Mouse (Mus musculus): ENCODE data around the gene Htr7.
A peak's percentile ranks its signal among the peaks of the same experiment; 100 is the strongest.

Htr7 gene

DNA sequence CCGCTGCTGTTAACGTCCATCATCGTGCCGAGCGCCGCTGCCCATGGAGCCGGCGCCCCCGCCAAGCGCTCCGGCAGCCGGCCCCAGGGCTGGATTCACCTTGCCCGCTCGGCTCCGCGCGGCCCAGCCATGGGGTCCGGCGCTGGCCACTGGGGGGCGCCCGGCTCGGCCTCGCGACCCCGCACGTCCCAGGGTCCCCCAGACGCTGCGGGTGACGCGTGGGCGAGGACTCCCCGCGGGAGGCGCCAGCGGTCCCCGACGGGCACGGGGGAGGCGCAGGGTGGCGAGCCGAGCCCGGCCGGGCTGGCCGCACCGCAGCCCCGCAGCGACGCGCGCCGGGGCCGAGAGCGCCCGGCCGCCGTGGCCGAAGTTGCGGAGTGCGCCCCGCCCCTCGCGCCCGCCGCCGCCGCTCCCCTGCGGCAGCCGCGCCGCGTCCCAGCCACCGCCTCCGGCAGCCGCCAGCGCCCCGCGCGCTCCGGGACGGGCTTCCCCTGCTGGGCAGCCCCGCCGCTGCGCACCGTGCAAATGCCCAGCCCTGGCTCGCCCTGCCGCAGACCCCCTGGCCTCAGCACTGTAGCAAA, at the start of gene Htr7:
Gene Htr7 (minus strand): TSS at position 277 of the 581 bp plus-strand sequence.
- DNase-seq, result peak; percentile 74

DNA sequence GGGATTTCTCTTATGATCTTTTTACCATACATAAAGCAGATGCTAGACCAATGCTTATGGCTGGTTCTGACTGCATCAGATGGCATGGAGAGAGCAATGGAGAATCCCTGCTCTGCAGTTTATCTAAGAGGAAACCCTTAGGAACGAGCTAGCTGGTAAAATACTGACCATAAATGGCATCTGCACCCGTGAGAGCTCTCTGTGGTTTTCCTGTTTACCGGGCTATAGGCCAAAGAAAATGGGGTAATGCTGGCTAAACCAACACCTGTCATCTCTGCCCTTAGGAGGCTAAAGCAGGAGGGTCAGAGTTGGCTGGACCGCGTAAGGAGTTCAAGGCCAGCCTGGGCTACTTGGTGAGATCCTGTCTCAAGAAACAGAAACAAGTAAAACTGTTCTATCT, 46.6 kb upstream of the Htr7 start:
- no peak for DNase-seq

DNA sequence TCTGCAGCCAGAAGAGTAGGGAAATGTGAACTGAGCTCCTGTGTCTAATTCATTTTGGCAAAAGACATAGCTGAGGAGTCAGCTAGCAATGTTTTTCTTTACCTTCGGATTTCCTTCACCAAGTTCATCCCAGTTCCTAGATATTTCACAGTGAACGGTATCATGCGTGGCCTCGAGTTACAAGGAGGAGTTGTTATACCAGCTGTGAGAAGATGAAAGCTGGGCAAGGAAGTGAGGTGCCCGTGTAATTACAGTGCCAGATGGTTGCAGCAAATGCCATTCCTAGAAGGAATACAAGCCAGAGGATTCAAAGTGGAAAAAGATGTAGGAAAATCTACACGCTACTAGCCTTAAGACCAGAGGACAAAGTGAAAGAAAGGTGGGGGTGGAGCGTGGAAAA, 41.6 kb upstream of the Htr7 start:
- no peak for DNase-seq

DNA sequence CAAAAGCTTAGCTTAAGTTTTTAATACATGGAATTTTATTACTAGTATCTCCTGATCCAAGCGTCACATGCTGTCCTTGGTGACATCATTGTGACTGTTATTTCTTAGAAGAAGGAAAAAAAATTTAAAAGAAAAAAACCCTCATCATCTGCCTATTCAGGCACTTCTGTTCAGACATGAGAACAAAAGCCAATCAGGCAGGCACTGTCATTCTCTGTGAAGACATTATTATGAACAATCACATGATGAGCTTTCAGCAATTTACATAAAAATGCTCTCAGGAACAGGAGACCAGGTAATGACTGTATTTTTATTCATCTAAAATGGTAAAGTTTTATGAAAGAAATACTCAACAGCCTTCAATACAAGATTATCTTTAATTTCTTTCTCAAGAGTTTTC, 41.0 kb upstream of the Htr7 start:
- no peak for DNase-seq

DNA sequence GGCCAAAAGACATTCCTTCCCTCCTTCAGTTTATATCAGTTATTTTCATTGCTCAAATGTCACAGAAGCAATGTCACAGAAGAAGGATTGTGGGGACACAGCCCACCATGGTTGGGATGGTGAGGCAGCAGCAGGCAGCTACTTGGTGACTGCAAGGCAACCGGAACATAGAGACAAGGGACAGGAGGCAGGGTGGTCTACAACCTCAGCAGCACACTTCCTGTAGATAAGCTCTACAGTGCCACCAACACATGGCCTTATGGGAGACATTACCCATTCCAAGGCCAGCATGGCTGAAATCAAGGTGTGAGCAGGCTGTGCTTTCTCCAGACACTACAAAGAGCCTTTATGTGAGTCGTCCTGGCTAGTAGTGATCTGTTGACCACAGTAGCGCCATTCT, 39.9 kb upstream of the Htr7 start:
- no peak for DNase-seq

DNA sequence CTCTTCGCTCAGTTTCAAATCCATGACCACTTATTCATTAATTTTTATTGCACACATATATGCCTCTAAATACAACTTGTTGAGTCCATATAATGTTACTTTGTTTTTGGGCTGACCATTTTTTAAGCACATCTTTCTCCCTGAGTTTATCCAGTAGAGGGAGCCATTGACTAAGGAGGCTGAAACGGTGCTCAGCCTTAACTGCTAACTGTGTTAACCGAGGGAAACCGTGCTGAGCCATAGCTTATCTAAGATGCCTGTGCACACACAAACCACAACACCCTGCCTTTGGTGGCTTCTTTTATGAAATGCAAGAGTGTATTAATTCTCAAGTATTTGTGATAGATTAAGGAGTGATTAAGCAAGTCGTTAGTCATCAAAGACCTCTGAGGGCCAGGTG, 33.5 kb upstream of the Htr7 start:
- peak; percentile 41 for DNase-seq

DNA sequence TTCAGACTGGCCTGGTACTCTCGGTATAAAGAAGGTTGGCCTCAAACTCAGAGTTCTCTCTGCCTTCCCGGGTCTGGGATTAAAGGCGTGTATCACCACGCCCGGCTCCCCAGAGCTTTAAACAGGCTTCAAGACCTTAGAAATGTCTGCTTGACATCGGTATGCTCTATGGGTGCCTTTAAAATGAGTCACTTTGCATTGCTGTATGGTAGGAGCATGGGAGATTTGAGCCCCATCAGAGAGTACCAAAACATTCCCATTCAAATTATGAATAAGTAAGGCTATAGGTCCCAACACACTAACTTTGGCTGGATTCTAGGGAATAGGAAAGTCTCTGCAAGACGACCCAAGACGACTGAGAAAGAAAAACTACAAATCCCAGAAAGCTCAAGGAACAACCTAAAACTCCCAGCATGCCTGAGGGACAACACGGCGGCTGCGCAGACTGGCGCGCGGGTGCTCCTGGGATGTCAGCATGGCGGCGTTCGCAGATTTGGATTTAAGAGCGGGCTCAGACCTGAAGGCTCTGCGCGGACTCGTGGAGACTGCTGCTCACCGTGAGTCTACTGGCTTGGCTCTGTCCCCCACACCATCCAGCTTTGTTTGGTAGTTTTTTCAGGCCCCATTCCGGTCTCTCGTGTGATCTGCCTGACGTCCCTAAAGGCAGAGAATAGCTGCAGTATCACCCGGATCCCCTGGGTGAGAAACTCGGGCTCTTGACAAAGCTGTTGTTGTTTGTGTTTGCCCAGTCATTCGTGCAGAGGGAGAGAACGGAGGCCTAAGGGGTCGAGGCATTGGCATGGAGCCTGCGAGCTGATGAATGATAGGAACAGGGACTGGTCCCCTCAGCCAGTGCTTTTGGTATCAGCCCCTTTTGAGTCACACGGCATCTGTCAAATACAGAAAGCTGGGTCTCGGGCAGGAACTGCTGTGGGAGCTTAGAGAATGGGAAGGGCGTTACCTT, 26.2 kb upstream of the Htr7 start, which contains the start of gene Rpp30:
Gene Rpp30 (plus strand): TSS at position 455 of the 964 bp plus-strand sequence.
- peak; percentile 95 for DNase-seq

DNA sequence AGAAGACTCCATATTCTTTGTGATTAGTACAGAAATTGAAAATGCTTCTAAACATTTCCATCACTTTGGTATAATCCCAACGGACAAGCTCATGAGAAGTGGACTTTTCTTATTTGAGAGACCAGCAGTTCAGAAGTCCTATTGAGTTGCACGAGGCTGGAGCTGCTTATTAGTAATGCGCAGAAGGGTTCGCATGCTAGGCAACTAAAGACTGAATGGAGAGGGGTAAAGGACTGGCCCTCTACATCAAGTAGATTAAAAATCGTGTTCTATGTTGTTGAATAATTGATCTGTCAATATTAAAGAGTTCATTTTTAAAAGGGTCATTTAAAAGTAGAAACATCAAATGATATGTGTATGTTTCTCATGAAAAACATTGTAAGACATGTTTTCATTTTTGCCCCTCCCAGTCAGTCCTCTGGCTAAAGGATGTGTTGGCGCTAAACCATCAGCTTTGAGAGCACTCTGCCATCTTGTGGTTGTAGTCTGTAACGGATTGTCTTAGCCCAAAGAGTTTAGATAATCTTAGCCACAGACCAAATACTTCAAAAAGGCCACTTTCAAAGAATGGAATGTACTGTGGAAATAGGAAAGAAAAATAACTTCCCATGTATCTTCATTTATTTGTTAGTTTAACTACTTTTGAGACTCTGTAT, 25.4 kb upstream of the Htr7 start:
- DNase-seq, result peak; percentile 83

DNA sequence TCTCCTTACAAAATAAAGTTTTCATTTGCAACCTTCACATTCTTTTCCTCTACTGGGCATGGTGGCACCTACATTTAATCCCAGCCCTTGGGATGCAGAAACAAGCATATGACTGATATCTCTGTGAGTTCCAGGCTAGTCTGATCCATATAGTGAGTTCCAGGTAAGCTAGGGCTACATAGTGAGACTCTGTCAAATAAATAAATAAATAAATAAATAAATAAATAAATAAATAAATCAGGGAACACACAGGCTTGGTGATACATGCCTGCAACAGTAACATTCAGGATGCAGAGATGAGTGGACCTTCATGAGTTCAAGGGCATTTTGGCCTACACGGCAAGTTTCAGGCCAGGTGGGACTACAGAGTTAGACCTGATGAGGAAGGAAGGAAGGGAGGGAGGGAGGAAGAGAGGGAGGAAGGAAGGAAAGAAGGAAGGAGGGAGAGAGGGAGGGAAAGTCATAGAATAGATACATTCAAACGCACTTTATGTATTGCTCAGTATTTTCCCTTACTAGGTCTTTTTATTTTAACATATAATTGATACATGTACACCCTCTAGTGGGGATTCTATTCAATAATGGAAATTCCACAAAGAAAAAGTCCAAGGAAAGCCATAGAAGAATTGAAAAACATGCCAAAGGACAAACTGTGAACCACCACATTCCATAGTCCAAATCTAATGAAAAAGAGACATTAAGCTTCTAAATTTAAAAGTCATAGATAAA, 5.7 kb upstream of the Htr7 start:
- DNase-seq, result no peak

DNA sequence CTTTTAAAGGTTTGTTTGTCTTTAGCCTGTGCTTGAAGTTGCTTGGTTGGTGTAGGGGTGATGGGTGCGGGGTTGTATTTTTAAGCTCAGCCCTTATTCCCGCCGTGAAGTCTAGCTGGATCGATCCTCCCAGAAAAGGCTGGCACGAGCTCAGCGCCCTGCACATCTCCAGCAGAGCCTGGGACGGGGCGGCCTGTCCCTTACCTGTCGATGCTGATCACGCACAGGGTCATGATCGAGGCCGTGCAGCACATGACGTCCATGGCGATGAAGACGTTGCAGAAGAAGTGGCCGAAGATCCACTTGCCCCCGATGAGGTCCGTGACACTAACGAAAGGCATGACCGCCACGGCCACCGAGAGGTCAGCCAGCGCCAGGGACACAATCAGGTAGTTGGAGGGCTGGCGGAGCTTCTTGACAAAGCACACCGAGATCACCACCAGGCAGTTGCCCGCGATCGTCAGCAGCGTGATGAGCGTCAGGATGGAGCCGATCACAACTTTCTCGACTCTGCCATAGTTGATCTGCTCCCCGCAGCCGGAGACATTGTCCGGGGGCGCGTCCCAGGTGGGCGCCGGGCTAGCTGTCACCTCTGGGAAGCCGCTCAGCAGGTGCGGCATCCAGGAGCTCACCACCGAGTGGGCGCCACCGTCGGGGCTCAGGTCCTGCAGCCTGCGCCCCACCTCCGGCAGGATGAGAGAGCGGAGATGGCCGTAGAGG, 645 bp downstream of the Htr7 start:
- DNase-seq, result no peak

DNA sequence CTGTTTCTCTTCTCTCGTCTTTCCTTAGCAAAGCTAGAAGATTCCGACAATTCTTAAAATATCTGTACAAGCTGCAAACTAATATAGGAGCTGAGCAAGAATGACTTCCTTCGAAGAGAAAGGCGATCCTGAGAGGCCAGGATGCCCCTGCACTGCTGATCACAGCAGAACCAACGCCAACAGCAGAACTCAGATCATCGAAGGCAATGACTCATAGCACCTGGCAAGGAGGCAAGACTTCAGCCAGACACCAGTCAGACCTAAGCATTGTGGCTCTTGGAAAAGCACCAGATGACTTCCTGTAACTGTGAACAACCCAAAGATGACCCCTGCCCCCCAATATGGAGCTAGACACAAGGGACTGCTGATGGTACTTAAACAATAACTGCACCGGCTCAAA, 11.3 kb downstream of the Htr7 start:
- DNase-seq, result no peak

DNA sequence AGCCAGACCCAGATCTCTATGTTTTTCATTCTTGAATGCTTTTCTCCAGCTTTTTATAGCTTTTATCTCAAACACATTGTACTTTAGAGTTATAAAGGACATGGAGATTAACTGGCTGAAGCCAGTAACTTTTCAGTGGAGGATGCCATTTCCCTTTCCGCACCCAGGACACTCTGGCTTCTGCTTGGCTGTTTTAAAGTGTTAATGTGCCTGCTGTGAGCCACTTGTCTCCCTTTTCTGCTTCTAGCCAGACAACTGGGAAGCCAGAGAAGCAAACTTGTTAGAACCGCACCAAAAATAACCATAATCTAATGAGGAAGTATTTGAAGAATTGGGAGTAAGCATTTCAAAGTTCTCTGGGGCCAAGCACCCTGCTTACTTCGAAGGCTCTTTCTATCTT, 42.5 kb downstream of the Htr7 start:
- DNase-seq, result no peak

DNA sequence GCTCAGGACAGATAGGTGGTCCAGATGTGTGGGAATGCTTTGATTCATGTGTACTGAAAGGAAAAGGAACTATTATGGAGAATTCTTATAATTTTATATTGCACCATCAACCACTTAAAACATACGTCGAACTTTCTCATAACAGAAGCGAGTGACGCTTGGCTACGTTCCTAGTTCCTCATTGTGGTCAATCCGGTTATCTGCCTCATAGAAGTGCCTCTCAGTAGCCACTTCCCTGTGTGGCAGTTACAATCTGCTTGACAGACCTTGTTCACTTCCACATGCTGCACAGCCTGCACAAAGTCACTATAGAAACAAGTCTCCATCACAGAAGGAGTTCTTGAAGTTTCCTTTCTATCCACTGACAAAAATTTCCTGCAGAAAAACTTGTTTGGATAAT, 51.0 kb downstream of the Htr7 start:
- DNase-seq, result no peak

DNA sequence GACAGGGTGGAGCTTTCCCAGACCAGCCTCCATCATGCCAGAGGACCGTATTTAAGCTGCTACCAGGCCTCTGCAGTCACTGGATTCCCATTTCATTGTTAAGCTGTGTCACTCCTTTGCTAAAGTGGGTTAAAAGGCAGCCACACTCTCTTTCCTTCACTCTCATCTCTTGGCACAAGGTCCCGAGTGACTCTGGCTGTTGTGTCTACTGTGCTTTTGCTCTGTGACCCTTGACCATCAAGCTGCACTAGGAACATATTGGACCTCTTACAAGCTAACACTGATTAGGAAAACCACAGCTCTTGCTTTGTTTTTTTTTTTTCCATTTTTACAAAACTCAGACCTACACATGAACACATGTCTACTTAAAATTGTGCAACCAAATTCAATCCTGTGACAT, 52.3 kb downstream of the Htr7 start:
- no peak for DNase-seq

DNA sequence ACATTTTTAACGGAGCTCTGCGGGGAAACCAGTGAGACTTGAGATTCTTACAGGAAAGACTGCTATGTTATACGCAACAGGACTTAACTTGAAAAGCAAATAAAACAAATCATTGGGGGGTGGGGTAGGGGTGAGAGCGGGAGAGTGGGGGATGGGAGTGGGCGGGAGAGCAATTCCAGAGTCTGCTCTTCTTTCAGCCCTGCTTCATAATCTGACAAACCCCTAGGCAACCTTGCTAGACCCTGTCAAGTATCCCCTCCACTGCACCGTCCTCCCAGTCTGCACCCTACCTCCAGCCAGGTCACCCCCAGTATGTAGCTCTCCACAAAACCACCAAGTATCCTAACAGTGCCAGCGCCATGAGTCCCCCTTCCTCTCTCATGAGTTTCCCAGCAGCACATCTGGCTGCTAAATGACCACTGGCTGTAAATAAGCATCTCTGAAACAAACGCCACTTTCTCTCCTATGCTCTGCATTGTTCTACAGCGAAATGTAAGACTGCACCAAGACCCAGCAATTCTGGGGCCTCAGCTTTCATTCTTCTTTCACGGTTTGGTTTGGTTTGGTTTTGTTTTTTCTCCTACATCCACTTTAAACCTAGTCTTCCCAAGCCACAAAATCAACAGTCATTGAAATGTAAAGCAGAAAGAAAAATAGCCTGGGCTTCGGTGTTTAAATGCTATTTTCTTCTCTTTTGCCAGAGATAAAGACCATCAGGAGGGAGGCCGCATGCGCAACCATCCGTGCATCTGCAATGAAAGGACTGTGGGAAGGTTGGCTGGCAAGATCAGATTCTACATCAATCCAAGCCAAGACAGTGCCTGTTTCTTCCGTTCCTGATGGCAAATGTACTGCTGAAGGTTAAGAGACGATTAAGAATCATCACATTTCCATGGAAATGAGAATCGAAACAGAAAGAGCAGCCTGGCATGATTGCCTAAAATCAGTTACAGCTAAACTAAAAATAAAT, 54.5 kb downstream of the Htr7 start:
- no peak for DNase-seq

DNA sequence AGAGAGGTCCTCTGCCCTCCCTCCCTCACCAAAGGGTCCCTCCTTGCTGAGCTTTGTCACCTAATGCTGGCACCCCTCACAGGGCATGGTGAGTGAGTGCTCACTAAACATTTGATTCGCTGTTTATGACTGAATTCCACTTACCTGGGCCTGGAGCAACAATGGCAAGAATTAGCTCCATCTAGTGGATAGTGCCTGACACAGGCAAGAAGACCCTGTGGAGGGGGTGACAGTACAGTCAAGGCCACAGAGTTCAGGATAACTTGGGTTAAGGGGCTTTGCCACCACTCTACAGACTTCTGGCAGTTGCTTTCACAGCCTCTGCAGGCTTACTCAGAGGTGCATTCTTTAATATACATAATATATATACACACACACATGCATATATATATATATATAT, 55.8 kb downstream of the Htr7 start:
- DNase-seq, result peak; percentile 13

DNA sequence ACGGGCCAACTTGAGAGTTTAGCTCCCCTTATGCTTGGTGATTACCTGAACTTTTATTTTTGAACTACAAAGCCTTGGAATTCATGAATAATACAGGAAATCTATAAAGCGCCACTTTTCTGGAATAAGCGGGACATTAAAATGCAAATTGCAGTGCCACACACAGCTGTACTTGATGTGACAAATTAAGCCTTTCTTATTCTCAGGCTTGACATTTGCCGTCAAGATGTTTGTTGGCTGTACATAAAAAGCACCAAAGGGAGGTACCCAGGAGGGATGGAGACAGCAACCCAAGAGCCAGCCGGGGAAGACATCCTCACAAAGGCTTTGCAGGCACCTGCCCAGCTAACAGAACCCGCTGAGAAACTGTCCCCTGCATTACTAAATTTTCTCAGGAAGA, 56.4 kb downstream of the Htr7 start:
- DNase-seq, result no peak

DNA sequence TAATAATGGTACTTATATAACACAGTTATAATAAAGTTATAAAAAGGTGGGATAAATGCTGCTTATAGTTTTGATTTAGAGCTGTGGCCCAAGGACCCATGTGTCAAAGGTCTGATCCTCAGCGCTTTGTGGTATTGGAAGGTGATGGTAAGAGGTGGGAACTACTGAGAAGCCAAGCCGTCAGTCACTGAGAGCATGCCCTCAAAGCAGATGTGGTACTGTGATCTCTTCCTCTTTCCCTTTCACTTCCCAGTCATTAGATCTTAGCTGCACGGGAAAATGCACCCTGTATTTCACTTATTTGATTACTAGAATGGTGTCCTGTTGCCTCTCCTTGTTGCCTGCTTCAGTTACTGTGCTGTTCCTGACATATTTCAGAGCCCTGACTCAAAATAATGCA, 59.9 kb downstream of the Htr7 start:
- DNase-seq, result no peak

DNA sequence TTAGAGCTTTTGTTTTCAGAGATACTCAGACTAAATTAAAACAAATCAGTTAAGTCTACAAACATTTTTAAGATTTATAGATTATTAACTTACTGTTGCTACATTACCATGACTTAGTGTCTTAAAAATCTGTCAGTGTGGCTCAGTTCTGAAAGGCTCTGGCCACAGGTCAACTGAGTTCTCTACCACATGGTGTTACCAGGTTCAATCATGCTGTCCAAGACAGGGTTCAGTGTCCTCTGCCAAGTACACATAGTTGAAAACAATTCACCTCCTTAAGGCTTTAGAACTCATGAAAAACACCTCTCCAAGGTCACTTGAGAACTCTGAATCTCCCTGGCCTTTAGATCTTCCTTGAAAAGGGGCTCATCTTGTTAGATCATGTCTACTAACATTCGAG, 69.8 kb downstream of the Htr7 start:
- no peak for DNase-seq

DNA sequence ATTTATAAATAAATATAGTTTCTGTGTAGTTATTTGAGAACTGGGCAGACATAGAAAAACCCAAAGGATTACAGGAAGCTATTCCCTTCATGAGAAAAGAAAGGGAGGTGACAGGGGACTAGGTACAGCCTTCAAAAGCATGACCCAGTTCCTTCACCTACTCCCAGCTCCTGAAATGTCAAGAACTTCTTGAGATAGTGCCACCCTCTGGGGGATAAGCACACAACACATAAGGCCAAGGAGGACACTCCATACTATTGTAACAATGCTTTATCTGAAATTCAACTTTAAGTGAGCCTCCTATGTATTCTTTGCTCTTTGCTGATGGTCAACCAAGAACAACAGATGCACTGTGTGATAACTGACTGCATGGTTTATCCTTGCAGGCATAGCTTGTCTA, 82.6 kb downstream of the Htr7 start:
- DNase-seq, result no peak

DNA sequence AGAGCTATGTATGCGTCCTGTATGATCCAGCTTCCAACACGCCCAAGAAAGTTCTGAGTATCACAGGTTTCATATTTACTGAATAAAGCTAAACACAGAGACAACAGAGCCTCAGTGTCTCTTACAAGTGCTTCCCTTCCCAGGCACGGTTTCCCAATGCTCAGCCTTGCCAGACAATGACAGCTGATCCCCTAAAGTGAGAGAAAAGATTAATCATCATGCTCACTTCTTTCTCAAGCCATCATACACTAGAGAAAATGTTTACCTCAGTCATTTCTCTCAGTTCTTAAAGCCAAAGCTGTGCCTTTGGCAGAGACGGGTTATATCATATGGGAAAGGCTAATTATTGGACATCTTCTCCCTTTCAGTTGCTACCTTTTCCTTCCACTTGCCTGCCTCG, 99.7 kb downstream of the Htr7 start:
- DNase-seq, result no peak

All from retina, postnatal 1 day (tissue).